Mouse (Mus musculus): ENCODE measurements around the gene Ttc23l.
"Not testable (repeated sequence)": the region's sequence is repeated elsewhere in the genome, so short reads cannot be mapped to it uniquely, and the experiment has no call there.

Ttc23l gene

GRCm38 (mm10) chr15:10558465-10558864 lies at the start of gene Ttc23l:
TSS of gene Ttc23l (minus strand) at chr15:10558668.
- DNase-seq: no peak

DNA sequence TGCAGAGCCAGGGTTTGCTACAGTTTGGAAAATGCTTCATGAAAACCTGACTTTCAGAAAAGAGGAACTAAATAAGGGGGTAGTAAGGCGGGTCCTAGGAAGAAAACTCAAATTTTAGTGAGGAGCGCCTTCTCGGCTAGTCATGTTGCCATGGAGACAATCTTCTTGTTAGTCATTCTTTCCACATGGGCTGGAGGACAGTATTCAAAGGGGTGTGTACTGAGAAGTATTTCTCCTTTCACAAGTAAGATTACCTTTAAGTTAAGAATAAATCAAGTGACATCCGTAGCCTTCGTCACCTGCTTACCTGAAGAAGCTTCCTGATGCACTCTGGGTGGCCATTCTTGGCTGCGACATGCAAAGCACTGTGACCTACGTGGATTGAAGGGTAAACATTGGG lies 40.9 kb upstream of the Ttc23l start:
- no peak for DNase-seq

DNA sequence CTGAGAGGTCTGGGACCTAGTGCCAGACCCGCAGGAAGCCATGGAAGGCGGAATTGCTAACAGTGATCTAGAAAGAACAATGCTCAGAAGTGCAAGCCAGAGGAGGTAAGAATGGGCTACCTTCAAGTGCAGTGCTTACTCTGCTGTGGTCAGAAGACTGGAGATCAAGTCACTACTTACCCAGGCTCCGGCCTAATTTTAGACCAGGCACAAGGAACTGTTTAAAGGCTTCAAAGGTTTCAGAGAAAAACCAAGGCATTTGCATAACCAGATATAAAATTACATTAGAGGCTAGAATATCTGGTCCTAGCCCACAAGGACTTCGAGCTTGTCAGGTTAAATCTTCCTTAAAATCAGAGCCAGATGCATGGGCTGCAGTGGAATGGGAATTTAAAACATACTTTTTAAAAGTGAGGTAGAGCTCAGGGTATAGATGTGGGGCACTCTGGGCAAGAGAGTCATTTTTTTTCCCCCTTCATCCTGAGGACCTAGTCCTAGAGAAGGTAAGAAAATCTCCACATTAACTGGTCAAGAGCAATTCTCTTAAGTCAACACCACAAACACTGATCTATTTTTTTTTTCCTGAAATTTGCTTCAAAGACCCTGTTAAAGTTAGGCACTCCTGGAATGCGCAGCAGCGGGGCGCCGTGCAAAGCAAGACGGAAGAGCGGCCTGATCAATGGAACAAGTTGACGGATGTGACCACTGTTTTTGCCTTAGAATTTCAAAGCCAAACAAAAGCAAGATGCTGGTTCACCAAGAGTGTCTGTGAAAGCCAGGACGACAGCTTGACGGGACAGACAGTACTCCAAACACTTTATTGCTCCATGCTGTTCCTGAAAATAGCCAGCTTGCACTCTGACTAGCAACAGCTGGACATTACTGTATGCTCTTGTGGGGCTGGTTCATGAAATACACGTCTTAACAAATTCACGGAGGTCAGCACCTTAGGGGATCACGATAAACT lies 40.1 kb upstream of the Ttc23l start:
- DNase-seq: peak; percentile 21

- DNase-seq: peak; percentile 28
Observed at GRCm38 (mm10) chr15:10596871-10597270, 38.4 kb upstream of the Ttc23l start.

DNA sequence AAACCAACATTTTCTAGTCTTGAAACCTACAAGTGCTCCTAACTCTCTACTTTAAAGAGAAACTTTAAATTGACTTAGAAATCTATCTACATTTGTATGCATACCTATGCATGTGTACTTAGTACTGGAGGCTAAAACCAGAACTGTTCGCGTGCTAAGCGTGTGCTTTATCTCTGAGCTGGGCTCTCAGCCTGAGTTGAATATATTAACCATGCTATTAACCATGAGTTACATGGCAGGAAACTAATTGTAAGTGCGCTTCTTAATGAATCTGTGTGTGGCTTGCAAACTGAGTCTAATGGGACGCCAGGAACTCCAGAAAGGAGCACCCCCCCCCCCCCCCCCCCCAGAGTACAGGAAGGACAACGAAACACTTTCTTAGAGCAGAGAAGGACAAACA lies 36.9 kb upstream of the Ttc23l start:
- DNase-seq: no peak

DNA sequence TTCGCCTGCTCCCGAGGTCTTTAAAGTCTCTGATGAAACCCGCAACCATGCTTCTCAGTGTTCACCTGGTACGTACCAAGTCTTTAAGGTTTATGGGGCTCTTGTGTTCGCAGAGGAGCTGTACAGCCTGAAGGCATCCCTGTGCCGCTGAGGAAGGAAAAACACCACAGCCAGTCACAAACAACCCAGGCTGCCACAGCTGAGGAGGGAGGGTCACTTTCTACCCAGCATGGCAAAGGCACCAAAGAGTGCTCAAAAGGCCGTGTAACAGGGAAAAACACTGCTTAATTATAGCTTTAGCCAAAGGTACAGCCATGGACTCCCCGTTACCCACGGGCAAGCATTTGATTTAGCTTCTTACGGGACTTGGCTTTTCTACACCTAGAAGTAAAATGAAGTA lies 36.4 kb upstream of the Ttc23l start:
- DNase-seq: no peak

GRCm38 (mm10) chr15:10593094-10593493 lies 34.6 kb upstream of the Ttc23l start:
- DNase-seq: no peak

DNA sequence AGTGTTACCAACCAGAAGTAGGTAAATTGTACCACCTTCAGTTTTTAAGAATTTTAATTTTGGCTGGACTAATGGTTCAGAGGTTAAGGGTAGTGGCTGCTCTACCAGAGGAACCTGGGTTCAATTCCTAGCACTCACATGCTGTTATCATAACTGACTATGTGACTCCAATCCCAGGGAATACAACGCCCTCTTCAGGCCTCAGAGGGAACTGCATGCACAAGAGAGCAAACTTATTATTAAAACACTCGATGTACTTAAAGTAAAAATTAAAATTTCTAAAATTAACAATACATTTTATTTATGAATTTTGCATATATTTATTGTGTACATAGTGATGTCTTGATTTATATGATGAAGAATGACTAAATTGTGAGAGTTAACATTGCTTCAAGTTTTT lies 28.1 kb upstream of the Ttc23l start:
- no peak for DNase-seq

DNA sequence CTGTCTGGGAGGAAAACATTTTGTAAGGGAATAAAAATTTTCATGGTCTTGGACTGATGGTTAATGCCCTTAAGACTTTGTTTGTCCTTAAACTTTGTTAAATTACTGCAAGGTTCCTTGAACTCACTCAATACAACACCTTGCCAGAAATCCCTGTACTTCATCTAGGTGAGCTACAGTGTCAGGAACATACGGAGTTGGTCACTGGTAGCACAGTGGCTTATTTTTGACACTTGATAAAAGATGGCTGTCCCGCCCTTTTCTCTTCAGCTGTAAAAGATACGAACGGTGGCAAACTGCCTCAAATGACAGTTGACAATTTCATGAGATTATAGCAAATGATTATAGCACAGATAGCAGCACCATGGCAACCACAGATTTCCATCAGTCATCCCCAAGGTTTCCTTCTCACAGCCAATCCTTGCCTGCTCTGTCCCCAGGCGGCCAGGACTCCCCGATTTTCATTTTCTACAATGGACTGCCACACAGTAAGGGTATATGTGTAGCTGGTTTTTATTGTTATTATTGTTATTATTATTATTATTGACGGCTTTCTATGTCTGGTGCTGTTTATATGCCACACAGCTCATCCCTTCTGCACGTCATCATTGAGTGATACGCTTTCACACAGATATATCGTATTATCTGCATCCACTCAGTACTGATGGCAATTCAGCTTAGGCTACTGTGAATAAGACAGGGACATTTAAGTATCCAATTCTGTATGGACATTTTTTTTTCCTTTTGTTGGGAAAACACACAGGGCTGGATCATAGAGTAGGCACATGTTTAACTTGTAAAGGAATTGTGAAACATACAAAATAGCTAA lies 26.1 kb upstream of the Ttc23l start:
- no peak for DNase-seq

GRCm38 (mm10) chr15:10583408-10583807 lies 24.9 kb upstream of the Ttc23l start:
- DNase-seq: peak; percentile 75

- DNase-seq: no peak
Observed at GRCm38 (mm10) chr15:10579159-10579558, 20.7 kb upstream of the Ttc23l start.

DNA sequence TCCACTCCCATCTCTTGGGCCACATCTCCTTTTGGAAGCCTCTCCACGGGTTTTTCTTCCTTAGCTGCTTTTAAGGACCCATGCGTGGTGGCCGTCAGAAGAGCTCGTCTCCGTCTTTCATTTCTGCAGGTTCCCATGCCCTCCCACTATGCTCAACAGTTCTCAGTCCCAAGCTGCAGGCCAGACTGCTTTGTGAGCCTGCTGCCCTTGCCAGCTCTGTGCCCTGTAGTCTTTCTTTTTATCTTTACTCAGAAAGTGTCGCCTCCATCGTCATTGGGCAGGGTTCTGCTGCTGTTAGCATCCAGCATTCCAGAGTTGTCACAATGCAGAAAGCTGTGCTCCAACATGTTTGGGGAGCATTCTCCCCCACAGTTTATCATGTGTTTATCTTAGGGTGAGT lies 8.0 kb upstream of the Ttc23l start:
- DNase-seq: no peak

GRCm38 (mm10) chr15:10564201-10564600 lies 5.7 kb upstream of the Ttc23l start:
- DNase-seq: no peak

DNA sequence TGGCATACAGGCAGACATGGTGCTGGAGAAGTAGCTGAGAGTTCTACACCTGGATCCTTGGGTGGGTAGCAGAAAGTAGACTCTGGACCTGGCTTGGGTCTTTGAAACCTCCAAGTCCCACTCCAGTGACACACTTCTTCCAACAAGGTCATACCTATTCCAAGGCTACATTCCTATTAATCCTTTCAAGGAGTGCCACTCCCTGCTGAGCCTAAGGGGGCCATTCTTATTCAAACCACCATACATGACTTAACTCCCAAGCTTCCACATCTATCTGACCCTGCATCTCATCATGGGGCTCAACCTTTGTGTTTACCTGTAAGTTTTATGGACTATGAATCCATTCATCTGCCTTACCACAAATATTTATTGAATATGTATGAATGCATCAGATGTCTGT lies 3.8 kb upstream of the Ttc23l start:
- no peak for DNase-seq

- DNase-seq: no peak
Observed at GRCm38 (mm10) chr15:10560005-10560404, 1.5 kb upstream of the Ttc23l start.

DNA sequence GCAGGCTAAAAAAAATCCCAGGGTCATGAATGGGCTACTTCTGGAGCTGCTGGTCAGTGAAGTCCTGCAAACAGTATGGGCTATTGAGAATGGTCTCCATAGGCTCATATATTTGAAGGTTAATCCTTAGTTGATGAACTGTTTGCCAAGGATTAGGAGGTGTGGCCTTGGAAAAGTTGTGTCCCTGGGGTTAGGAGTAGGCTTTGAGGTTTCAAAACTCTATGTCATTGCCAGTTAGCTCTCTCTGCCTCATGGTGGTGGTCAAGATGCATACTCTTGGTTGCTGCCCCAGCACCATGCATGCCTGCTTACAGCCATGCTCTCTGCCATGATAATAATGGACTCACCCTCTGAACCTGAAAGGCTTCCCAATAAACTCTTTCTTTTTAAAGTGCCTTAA lies 4.1 kb downstream of the Ttc23l start:
- no peak for DNase-seq

DNA sequence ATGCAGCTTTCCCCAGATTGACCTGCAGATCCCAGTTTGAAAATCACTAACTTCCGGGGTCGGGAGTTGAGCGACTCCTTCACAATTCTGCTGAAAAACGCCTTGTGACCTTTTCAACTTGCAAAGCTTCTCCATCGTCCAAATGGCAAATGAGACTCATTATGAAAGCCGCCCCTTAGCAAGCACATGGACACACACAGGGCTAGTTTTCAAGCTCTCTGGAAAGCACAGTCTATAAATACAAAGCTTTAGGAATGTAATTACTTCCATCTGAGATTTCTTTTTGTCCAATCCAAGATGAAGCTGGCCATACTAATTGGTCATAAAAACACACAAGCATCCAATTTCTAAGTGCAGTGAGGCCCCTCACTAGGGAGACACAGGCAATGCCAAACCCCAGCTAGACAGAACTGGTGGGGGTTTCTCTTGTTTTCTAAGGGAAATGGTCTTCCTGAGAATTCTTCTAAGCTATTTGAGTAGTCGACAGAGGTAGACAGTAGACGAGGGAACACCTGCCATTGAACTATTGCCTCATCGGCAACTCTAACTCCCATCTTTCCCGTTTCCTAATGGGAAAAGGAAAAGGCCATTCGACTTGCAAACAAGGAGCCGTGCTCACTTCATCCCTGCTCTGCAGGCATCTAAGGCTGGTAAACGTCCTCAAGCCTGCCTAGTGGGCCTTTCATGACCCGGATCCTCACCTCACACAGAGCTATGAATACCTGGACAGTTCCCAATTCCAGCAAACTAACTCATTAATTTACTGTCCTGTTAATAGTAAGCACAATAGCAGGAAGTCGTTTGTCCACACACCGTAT lies 18.0 kb downstream of the Ttc23l start:
- peak; percentile 8 for DNase-seq

DNA sequence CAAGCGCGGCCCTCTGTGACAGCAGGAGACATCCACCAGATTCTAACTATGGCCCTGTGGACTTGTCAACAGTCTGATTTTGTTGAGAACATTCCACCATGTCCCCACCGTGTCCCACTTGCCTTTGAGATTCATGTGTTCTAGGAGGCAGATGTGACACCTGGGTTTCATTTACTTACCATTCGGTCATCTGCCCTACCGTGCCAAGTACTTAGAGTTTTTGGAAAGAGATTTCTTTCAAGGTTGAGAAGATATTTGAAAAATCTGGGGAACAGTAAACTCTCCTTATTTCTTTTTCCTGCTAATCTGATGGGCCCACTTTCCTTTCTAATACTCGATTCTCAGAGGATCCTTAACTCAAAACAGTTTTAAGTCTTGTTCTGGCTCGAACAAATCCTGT lies 22.5 kb downstream of the Ttc23l start:
- no peak for DNase-seq

- DNase-seq: no peak
Observed at GRCm38 (mm10) chr15:10534591-10534990, 23.9 kb downstream of the Ttc23l start.

GRCm38 (mm10) chr15:10533361-10533760 lies 25.1 kb downstream of the Ttc23l start:
- DNase-seq: not testable (repeated sequence)

DNA sequence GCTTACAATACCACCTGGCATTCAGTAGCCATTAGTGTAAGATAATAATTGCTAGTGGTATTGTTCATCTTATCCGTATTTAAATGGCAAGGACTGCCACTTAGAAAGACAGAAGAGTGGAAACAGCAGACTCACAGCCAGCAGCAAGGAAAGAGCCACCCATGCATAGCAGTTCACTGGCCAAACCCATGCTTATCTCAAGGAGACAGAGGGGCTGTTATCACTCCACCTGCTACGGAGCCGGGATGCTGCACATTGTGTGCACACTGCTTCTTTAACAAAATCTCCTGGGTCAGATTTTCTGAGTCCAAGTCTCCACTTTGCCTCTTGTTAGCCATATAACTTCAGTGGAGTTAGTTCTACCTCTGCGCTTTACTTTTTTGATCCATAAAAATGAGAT lies 27.1 kb downstream of the Ttc23l start:
- DNase-seq: no peak

GRCm38 (mm10) chr15:10525896-10526295 lies 32.6 kb downstream of the Ttc23l start:
- DNase-seq: no peak

- DNase-seq: no peak
Observed at GRCm38 (mm10) chr15:10515166-10515565, 43.3 kb downstream of the Ttc23l start.
